Mouse (Mus musculus): ENCODE results near the gene Capzb.

- TF ChIP-seq FLI1 (IDR thresholded peaks at IDR 0.05; ENCODE audit: low read length) = no peak
- no peak for TF ChIP-seq GATA1 (IDR thresholded peaks at IDR 0.05; ENCODE audit: borderline replicate concordance, low read length)
Measured at GRCm38 (mm10) chr4:139175061-139175971, 17.4 kb upstream of the Capzb start.
